Mouse (Mus musculus): ENCODE results near the gene Coa7. TPM values are rescaled to one million over a fixed set of nuclear protein-coding genes. Genes with fewer than 3 reads are reported as not detected.

Coa7 gene
- polyA plus RNA-seq, 1 experiment from 2014 or later, result 48.9 TPM

GRCm38 (mm10) chr4:108329840-108330239 is 1.9 kb downstream of the Coa7 start:
- no peaks in the 10 kb centered on the region for H3K27me3 ChIP-seq (ENCODE audit: control insufficient read depth, insufficient read depth, low read length)
- H3K4me1 ChIP-seq (ENCODE audit: control insufficient read depth in 2 of 2, insufficient read depth in 2 of 2, low read length in 2 of 2), result peaks cover 4 to 26% of the 10 kb centered on the region in 2 experiments
- no peak overlapping the region for H3K27ac ChIP-seq (replicated peaks in 1 of 2; ENCODE audit: control insufficient read depth in 1 of 2, insufficient read depth in 1 of 2, low read depth in 2 of 2, low read length in 2 of 2)
- no peak overlapping the region for H3K4me2 ChIP-seq (ENCODE audit: low read length)
- 92% methylated on average over 6 of the region's 6 CpGs for WGBS
- no peak overlapping the region for H3K4me3 ChIP-seq (ENCODE audit: control insufficient read depth in 1 of 2, insufficient read depth in 1 of 2, low read depth in 1 of 2, low read length in 2 of 2)
- ATAC-seq (ENCODE audit: insufficient number of reproducible peaks, insufficient read depth, low FRiP score, low read depth), result no peak
- no peaks in the 10 kb centered on the region for H3K9me3 ChIP-seq (ENCODE audit: control insufficient read depth, low read length)
- peaks cover 24% of the 10 kb centered on the region for H3K36me3 ChIP-seq (ENCODE audit: control insufficient read depth, insufficient read depth, low read length)
- no peak overlapping the region for H3K9ac ChIP-seq (ENCODE audit: low read length)

- no peaks in the 10 kb centered on the region for H3K9me3 ChIP-seq (ENCODE audit: control insufficient read depth, low read length)
- no peak overlapping the region; the same call in 1 of the 2 replicates for H3K4me2 ChIP-seq (ENCODE audit: low read length)
- H3K9ac ChIP-seq (ENCODE audit: low read length), result no peak overlapping the region; the same call in 1 of the 2 replicates
- no peak for ATAC-seq (ENCODE audit: insufficient number of reproducible peaks, insufficient read depth, low FRiP score, low read depth)
- no peak overlapping the region for H3K4me3 ChIP-seq (ENCODE audit: control insufficient read depth in 1 of 2, insufficient read depth in 1 of 2, low read depth in 1 of 2, low read length in 2 of 2)
- peaks cover 37% of the 10 kb centered on the region for H3K36me3 ChIP-seq (ENCODE audit: control insufficient read depth, insufficient read depth, low read length)
- peaks cover 4 to 25% of the 10 kb centered on the region in 2 experiments for H3K4me1 ChIP-seq (ENCODE audit: control insufficient read depth in 2 of 2, insufficient read depth in 2 of 2, low read length in 2 of 2)
- peak overlapping the region; percentile 31 to 65 for H3K27ac ChIP-seq (replicated peaks in 1 of 2; ENCODE audit: control insufficient read depth in 1 of 2, insufficient read depth in 1 of 2, low read depth in 2 of 2, low read length in 2 of 2)
- 29% methylated on average over 9 of the region's 9 CpGs for WGBS
- H3K27me3 ChIP-seq (ENCODE audit: control insufficient read depth, insufficient read depth, low read length), result no peaks in the 10 kb centered on the region
These were observed 4.1 kb downstream of the Coa7 start for GRCm38 (mm10) chr4:108332041-108332440.

GRCm38 (mm10) chr4:108335413-108335812 is 7.5 kb downstream of the Coa7 start:
- no peaks in the 10 kb centered on the region for H3K27me3 ChIP-seq (ENCODE audit: control insufficient read depth, insufficient read depth, low read length)
- H3K4me3 ChIP-seq (ENCODE audit: control insufficient read depth in 1 of 2, insufficient read depth in 1 of 2, low read depth in 1 of 2, low read length in 2 of 2), result no peak overlapping the region
- H3K4me1 ChIP-seq (ENCODE audit: control insufficient read depth in 2 of 2, insufficient read depth in 2 of 2, low read length in 2 of 2), result peaks cover 4 to 14% of the 10 kb centered on the region in 2 experiments; a peak in 3 of 4 replicates
- H3K27ac ChIP-seq (replicated peaks in 1 of 2; ENCODE audit: control insufficient read depth in 1 of 2, insufficient read depth in 1 of 2, low read depth in 2 of 2, low read length in 2 of 2), result no peak overlapping the region
- H3K9me3 ChIP-seq (ENCODE audit: control insufficient read depth, low read length), result no peaks in the 10 kb centered on the region
- H3K4me2 ChIP-seq (ENCODE audit: low read length), result no peak overlapping the region
- no peak overlapping the region for H3K9ac ChIP-seq (ENCODE audit: low read length)
- peaks cover 62% of the 10 kb centered on the region for H3K36me3 ChIP-seq (ENCODE audit: control insufficient read depth, insufficient read depth, low read length)
- ATAC-seq (ENCODE audit: insufficient number of reproducible peaks, insufficient read depth, low FRiP score, low read depth), result no peak
- 85% methylated on average over 6 of the region's 6 CpGs for WGBS

GRCm38 (mm10) chr4:108336765-108337164 is 8.8 kb downstream of the Coa7 start:
- no peak overlapping the region for H3K27ac ChIP-seq (replicated peaks in 1 of 2; ENCODE audit: control insufficient read depth in 1 of 2, insufficient read depth in 1 of 2, low read depth in 2 of 2, low read length in 2 of 2)
- 64% methylated on average over 2 of the region's 2 CpGs for WGBS
- no peak for ATAC-seq (ENCODE audit: insufficient number of reproducible peaks, insufficient read depth, low FRiP score, low read depth)
- H3K9ac ChIP-seq (ENCODE audit: low read length), result no peak overlapping the region
- peaks cover 62% of the 10 kb centered on the region for H3K36me3 ChIP-seq (ENCODE audit: control insufficient read depth, insufficient read depth, low read length)
- H3K27me3 ChIP-seq (ENCODE audit: control insufficient read depth, insufficient read depth, low read length), result no peaks in the 10 kb centered on the region
- peaks cover 4 to 5% of the 10 kb centered on the region in 2 experiments; a peak in 2 of 4 replicates for H3K4me1 ChIP-seq (ENCODE audit: control insufficient read depth in 2 of 2, insufficient read depth in 2 of 2, low read length in 2 of 2)
- H3K9me3 ChIP-seq (ENCODE audit: control insufficient read depth, low read length), result no peaks in the 10 kb centered on the region
- no peak overlapping the region for H3K4me3 ChIP-seq (ENCODE audit: control insufficient read depth in 1 of 2, insufficient read depth in 1 of 2, low read depth in 1 of 2, low read length in 2 of 2)
- no peak overlapping the region for H3K4me2 ChIP-seq (ENCODE audit: low read length)

- Histone ChIP-seq H3K27ac (replicated peaks in 1 of 2; ENCODE audit: control insufficient read depth in 1 of 2, insufficient read depth in 1 of 2, low read depth in 2 of 2, low read length in 2 of 2) (no peak overlapping the region), H3K9ac (ENCODE audit: low read length) (no peak overlapping the region), H3K4me1 (ENCODE audit: control insufficient read depth in 2 of 2, insufficient read depth in 2 of 2, low read length in 2 of 2) (no peaks in the 10 kb centered on the region), H3K4me3 (ENCODE audit: control insufficient read depth in 1 of 2, insufficient read depth in 1 of 2, low read depth in 1 of 2, low read length in 2 of 2) (no peak overlapping the region), H3K4me2 (ENCODE audit: low read length) (no peak overlapping the region), H3K9me3 (ENCODE audit: control insufficient read depth, low read length) (no peaks in the 10 kb centered on the region), H3K27me3 (ENCODE audit: control insufficient read depth, insufficient read depth, low read length) (no peaks in the 10 kb centered on the region), H3K36me3 (ENCODE audit: control insufficient read depth, insufficient read depth, low read length) (peaks cover 59% of the 10 kb centered on the region)
- no peak for ATAC-seq (ENCODE audit: insufficient number of reproducible peaks, insufficient read depth, low FRiP score, low read depth)
- whole genome bisulfite sequencing, result 47% methylated on average over 3 of the region's 3 CpGs
These were observed 9.9 kb downstream of the Coa7 start for GRCm38 (mm10) chr4:108337817-108338216.

- H3K4me1 ChIP-seq (ENCODE audit: control insufficient read depth in 2 of 2, insufficient read depth in 2 of 2, low read length in 2 of 2), result no peaks in the 10 kb centered on the region
- no peak overlapping the region for H3K4me2 ChIP-seq (ENCODE audit: low read length)
- H3K9me3 ChIP-seq (ENCODE audit: control insufficient read depth, low read length), result no peaks in the 10 kb centered on the region
- 60% methylated on average over 9 of the region's 9 CpGs for WGBS
- H3K9ac ChIP-seq (ENCODE audit: low read length), result no peak overlapping the region
- H3K4me3 ChIP-seq (ENCODE audit: control insufficient read depth in 1 of 2, insufficient read depth in 1 of 2, low read depth in 1 of 2, low read length in 2 of 2), result no peak overlapping the region
- peaks cover 55% of the 10 kb centered on the region for H3K36me3 ChIP-seq (ENCODE audit: control insufficient read depth, insufficient read depth, low read length)
- H3K27me3 ChIP-seq (ENCODE audit: control insufficient read depth, insufficient read depth, low read length), result no peaks in the 10 kb centered on the region
- no peak for ATAC-seq (ENCODE audit: insufficient number of reproducible peaks, insufficient read depth, low FRiP score, low read depth)
- no peak overlapping the region for H3K27ac ChIP-seq (replicated peaks in 1 of 2; ENCODE audit: control insufficient read depth in 1 of 2, insufficient read depth in 1 of 2, low read depth in 2 of 2, low read length in 2 of 2)
These were observed 10.4 kb downstream of the Coa7 start for GRCm38 (mm10) chr4:108338321-108338733.

GRCm38 (mm10) chr4:108338811-108339210 is 10.9 kb downstream of the Coa7 start:
- 57% methylated on average over 10 of the region's 10 CpGs for WGBS
- Histone ChIP-seq H3K4me3 (ENCODE audit: control insufficient read depth in 1 of 2, insufficient read depth in 1 of 2, low read depth in 1 of 2, low read length in 2 of 2) (no peak overlapping the region), H3K4me2 (ENCODE audit: low read length) (no peak overlapping the region), H3K4me1 (ENCODE audit: control insufficient read depth in 2 of 2, insufficient read depth in 2 of 2, low read length in 2 of 2) (no peaks in the 10 kb centered on the region), H3K27ac (replicated peaks in 1 of 2; ENCODE audit: control insufficient read depth in 1 of 2, insufficient read depth in 1 of 2, low read depth in 2 of 2, low read length in 2 of 2) (no peak overlapping the region), H3K27me3 (ENCODE audit: control insufficient read depth, insufficient read depth, low read length) (no peaks in the 10 kb centered on the region), H3K9me3 (ENCODE audit: control insufficient read depth, low read length) (no peaks in the 10 kb centered on the region), H3K36me3 (ENCODE audit: control insufficient read depth, insufficient read depth, low read length) (peaks cover 51% of the 10 kb centered on the region), H3K9ac (ENCODE audit: low read length) (no peak overlapping the region)
- no peak for ATAC-seq (ENCODE audit: insufficient number of reproducible peaks, insufficient read depth, low FRiP score, low read depth)

GRCm38 (mm10) chr4:108339277-108339690 is 11.3 kb downstream of the Coa7 start:
- Histone ChIP-seq H3K4me1 (ENCODE audit: control insufficient read depth in 2 of 2, insufficient read depth in 2 of 2, low read length in 2 of 2) (no peaks in the 10 kb centered on the region), H3K4me2 (ENCODE audit: low read length) (no peak overlapping the region), H3K9me3 (ENCODE audit: control insufficient read depth, low read length) (no peaks in the 10 kb centered on the region), H3K27me3 (ENCODE audit: control insufficient read depth, insufficient read depth, low read length) (no peaks in the 10 kb centered on the region), H3K27ac (replicated peaks in 1 of 2; ENCODE audit: control insufficient read depth in 1 of 2, insufficient read depth in 1 of 2, low read depth in 2 of 2, low read length in 2 of 2) (no peak overlapping the region), H3K36me3 (ENCODE audit: control insufficient read depth, insufficient read depth, low read length) (peaks cover 46% of the 10 kb centered on the region), H3K9ac (ENCODE audit: low read length) (no peak overlapping the region), H3K4me3 (ENCODE audit: control insufficient read depth in 1 of 2, insufficient read depth in 1 of 2, low read depth in 1 of 2, low read length in 2 of 2) (no peak overlapping the region)
- 17% methylated on average over 4 of the region's 4 CpGs for WGBS
- peak; percentile 51 for ATAC-seq (ENCODE audit: insufficient number of reproducible peaks, insufficient read depth, low FRiP score, low read depth)

All from heart, embryonic 14.5 days (tissue).